Mouse (Mus musculus) liver, embryonic 16.5 days (tissue): ENCODE results near the gene Tap2. TPM values are rescaled to one million over a fixed set of nuclear protein-coding genes. Genes with fewer than 3 reads are reported as not detected.

Source experiments
- ATAC-seq: fragments of 200-750 bp; cut with Nextera tagmentation; 2 replicates; pipeline ENCODE4 v1.8.0; 2017; ENCODE audit warnings: low read depth, mild to moderate bottlenecking, moderate number of reproducible peaks, moderate library complexity
- H3K27ac ChIP-seq: fragments of 300-500 bp; sonication (generic); 2 replicates; pipeline ENCODE4 v1.5.1; 2014; ENCODE audit warnings: mild to moderate bottlenecking, low read length
- H3K27me3 ChIP-seq: fragments of 300-500 bp; sonication (generic); 2 replicates; pipeline ENCODE4 v1.6.1; 2014; ENCODE audit warnings: low read depth, low read length, mixed read lengths; ENCODE audit not compliant: control insufficient read depth, insufficient read depth
- H3K36me3 ChIP-seq: fragments of 300-500 bp; sonication (generic); 2 replicates; pipeline ENCODE4 v1.6.1; 2014; ENCODE audit warnings: mild to moderate bottlenecking; ENCODE audit not compliant: control insufficient read depth, insufficient read depth
- H3K4me1 ChIP-seq: fragments of 300-500 bp; sonication (generic); 2 replicates; pipeline ENCODE4 v1.6.1; 2014; ENCODE audit warnings: low read depth, low read length, mixed read lengths; ENCODE audit not compliant: control insufficient read depth
- H3K4me2 ChIP-seq: fragments of 300-500 bp; sonication (generic); 2 replicates; pipeline ENCODE4 v1.6.1; 2014; ENCODE audit warnings: low read depth, low read length, mixed read lengths
- H3K4me3 ChIP-seq: fragments of 300-500 bp; sonication (generic); 2 replicates; pipeline ENCODE4 v1.5.1; 2014; ENCODE audit warnings: low read depth, mild to moderate bottlenecking, low read length
- H3K9ac ChIP-seq: fragments of 300-500 bp; sonication (generic); 2 replicates; pipeline ENCODE4 v1.6.1; 2014; ENCODE audit warnings: low read depth, low read length
- H3K9me3 ChIP-seq: fragments of 300-500 bp; sonication (generic); replicated peaks from 2 replicates; pipeline ENCODE4 v1.6.1; 2016; ENCODE audit warnings: low read length; ENCODE audit not compliant: control insufficient read depth
- WGBS: fragments of 180-500 bp; shearing (Covaris S2); extraction: QIAGEN DNeasy Blood & Tissue Kit; methylation state at CpG from one replicate; pipeline ENCODE4 v1.1.7; 2014; ENCODE audit not compliant: insufficient replicate concordance; 5-methylcytosine and 5-hydroxymethylcytosine counted together
- polyA plus RNA-seq: library from polyadenylated mRNA; unstranded; fragments of >200 nt; fragmentation: Nextera tagmentation; extraction: Ambion mirVana; gene quantifications from 2 replicates; pipeline ENCODE4 v1.2.1, GENCODE M21; 2015

Gene Tap2
- polyA plus RNA-seq, 1 experiment from 2014 or later: 6.7 TPM

DNA sequence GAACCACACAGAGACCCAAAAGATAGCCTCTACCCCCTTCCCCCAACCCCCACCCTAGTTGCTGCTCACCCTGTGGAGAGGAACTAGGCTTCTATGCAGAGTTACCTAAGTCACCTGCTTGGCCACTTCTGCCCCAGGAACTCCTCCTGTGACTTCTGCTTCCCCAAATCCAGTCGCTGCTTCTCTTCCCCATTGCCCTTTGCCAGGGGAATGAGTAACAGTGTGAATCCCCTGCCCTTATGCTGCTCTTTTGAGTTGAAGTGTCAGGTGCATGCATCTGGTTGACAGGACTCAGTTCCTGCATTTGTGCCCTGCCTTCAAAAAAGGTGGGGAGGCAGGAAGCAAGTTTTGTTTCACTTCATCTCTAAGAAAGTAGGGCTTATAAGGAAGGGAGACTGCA lies 29.3 kb upstream of the Tap2 start:
- 18% methylated on average over 1 of the region's 1 CpGs for WGBS
- Histone ChIP-seq H3K36me3 (no peaks in the 10 kb centered on the region), H3K9ac (no peak overlapping the region), H3K4me3 (no peak overlapping the region), H3K9me3 (no peaks in the 10 kb centered on the region; the same call in 1 of the 2 replicates), H3K27ac (no peak overlapping the region), H3K4me2 (no peak overlapping the region), H3K4me1 (no peaks in the 10 kb centered on the region; the same call in 1 of the 2 replicates), H3K27me3 (no peaks in the 10 kb centered on the region)
- no peak for ATAC-seq

DNA sequence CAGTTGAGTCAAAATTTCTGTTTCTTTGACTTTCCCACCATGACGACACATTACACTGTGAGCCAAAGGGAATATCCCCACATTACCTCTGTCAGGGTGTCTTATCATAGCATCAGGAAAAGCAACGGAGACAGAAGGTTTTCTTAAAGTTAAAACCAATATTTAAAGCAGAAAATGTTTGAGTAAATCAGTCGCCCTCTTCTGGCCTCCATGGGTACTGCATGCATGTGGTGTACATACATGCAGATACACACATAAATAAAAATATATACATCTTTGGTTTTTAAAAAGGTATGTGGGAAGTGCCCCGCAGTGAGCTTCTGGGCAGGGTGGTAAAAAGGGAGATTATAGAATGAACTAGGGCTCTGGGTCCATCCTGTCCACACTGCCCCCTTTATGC lies 26.1 kb upstream of the Tap2 start:
- 56% methylated on average over 4 of the region's 4 CpGs for WGBS
- Histone ChIP-seq H3K4me1 (no peaks in the 10 kb centered on the region), H3K4me2 (no peak overlapping the region), H3K9me3 (no peaks in the 10 kb centered on the region; the same call in 1 of the 2 replicates), H3K9ac (no peak overlapping the region), H3K4me3 (no peak overlapping the region), H3K27me3 (no peaks in the 10 kb centered on the region), H3K36me3 (no peaks in the 10 kb centered on the region), H3K27ac (no peak overlapping the region)
- ATAC-seq: no peak

DNA sequence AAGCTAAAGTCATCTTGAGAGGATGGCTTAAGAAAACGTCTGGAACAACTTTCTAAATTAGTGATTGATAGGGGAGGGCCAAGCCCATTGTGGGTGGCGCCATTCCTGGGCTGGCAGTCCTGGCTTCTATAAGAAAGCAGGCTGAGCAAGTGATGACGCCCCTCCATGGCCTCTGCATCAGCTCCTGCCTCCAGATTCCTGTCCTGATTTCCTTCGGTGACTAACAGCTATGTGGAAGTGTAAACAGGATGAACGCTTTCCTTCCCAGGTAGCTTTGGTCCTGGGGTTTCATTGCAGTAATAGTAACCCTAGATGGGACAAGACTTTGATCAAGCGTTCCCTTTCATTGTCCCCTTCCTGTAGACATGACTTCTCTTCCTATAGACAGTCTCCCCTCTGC lies 24.3 kb upstream of the Tap2 start:
- ATAC-seq: no peak
- Histone ChIP-seq H3K9me3 (no peaks in the 10 kb centered on the region; the same call in 1 of the 2 replicates), H3K4me3 (no peak overlapping the region), H3K4me1 (no peaks in the 10 kb centered on the region), H3K9ac (no peak overlapping the region), H3K36me3 (no peaks in the 10 kb centered on the region), H3K27me3 (no peaks in the 10 kb centered on the region), H3K27ac (no peak overlapping the region), H3K4me2 (no peak overlapping the region)
- WGBS: 55% methylated on average over 6 of the region's 6 CpGs

DNA sequence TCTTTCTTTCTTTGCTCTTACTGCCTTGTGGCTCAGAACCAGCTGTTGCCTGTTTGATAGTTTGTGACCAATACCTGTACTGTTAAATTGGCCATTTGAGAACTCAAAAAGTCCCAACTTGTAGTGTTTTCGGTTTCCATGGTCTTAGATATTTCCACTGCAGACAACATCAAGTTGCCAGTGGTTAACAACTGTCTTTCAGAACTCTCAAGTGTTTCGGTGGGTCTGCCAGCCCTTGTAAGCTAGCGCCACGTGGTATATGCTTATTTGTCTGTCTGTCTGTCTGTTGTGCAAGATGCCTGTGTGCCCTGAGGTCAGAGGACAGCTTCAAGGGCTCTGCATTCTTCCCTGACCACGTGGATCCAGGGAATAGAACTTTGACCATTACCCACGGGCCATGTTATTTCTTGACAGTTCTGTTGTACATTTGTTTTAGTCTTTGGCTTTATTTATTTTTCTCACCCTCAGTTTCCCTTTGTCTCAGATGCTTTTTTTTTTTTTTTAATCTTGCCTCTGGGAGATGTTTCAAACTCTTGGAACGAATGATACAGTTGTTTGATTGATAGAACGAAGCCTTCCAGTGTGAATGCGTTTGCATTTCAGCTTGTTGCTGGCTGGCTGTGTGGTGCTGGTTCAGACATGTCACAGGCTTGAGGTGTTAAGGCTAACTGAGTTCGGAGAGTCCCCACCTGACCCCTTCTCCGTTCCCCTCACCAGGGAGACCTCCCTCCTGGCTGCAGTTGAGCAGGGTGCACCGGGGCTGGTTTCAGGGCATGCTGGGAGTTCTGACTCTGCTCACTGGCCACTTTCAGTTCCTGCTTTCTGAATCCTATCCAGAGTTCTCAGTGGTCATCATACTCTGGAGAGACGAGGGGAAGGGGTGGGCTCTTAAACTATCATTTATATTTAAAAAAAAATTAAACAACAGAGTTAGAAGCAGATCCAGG lies 23.1 kb upstream of the Tap2 start:
- H3K27ac ChIP-seq: no peak overlapping the region
- H3K4me2 ChIP-seq: no peak overlapping the region
- no peaks in the 10 kb centered on the region for H3K36me3 ChIP-seq
- no peaks in the 10 kb centered on the region for H3K27me3 ChIP-seq
- H3K9me3 ChIP-seq: no peaks in the 10 kb centered on the region; the same call in 1 of the 2 replicates
- WGBS: 47% methylated on average over 13 of the region's 13 CpGs
- H3K4me1 ChIP-seq: no peaks in the 10 kb centered on the region
- no peak overlapping the region for H3K9ac ChIP-seq
- no peak overlapping the region for H3K4me3 ChIP-seq
- ATAC-seq: peak; percentile 63

DNA sequence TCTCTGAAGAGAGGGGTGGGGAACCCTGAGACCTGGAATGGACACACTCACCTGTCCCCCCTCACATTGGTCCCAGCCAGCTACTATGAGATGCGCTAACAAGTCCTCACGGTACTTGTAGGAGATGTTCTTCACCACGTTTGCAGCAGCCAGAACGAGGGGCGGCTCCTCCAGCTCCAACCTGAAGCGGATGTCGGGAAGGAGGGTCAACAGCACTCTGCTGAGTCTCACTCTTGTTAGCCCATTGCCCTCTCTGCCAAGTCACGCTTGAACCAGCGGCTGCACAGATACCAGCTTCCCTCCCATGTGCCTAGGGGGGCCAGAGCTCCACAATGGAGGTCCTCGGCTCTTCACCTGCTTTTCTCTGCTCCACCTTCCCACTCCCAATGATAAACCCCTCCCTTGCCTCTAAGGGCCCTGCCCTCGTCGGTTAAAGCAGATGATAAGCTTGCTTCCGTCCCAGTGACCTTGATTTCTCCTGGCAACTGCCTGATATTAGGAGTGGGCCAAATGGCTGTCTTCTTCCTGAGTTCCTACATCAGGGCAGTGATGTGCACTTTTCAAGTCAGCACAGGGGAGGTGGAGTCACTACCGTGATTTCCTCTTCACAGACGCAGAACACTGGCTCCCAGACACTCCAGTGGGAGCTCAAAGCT lies 19.6 kb upstream of the Tap2 start:
- no peak for ATAC-seq
- no peak overlapping the region for H3K4me3 ChIP-seq
- no peaks in the 10 kb centered on the region for H3K36me3 ChIP-seq
- H3K27me3 ChIP-seq: peaks cover 8% of the 10 kb centered on the region
- H3K9me3 ChIP-seq: no peaks in the 10 kb centered on the region
- 53% methylated on average over 15 of the region's 15 CpGs for WGBS
- no peak overlapping the region for H3K27ac ChIP-seq
- no peak overlapping the region for H3K9ac ChIP-seq
- H3K4me2 ChIP-seq: no peak overlapping the region
- H3K4me1 ChIP-seq: peaks cover 16% of the 10 kb centered on the region

- no peak overlapping the region for H3K27ac ChIP-seq
- peaks cover 8% of the 10 kb centered on the region for H3K27me3 ChIP-seq
- H3K9ac ChIP-seq: no peak overlapping the region
- no peak for ATAC-seq
- no peaks in the 10 kb centered on the region for H3K9me3 ChIP-seq
- no peak overlapping the region for H3K4me3 ChIP-seq
- H3K4me1 ChIP-seq: peaks cover 16% of the 10 kb centered on the region
- H3K36me3 ChIP-seq: no peaks in the 10 kb centered on the region
- WGBS: 70% methylated on average over 9 of the region's 9 CpGs
- H3K4me2 ChIP-seq: no peak overlapping the region
Measured at GRCm38 (mm10) chr17:34185526-34185925, 17.8 kb upstream of the Tap2 start.

GRCm38 (mm10) chr17:34186885-34187260 lies 16.5 kb upstream of the Tap2 start:
- Histone ChIP-seq H3K36me3 (no peaks in the 10 kb centered on the region), H3K4me3 (peak overlapping the region; percentile 70), H3K4me1 (peaks cover 16% of the 10 kb centered on the region), H3K27me3 (peaks cover 8% of the 10 kb centered on the region), H3K27ac (no peak overlapping the region), H3K9me3 (no peaks in the 10 kb centered on the region), H3K4me2 (peak overlapping the region; percentile 95), H3K9ac (peak overlapping the region; percentile 47)
- peak; percentile 30; the same call in 1 of the 2 replicates for ATAC-seq
- WGBS: 2% methylated on average over 14 of the region's 14 CpGs

GRCm38 (mm10) chr17:34187261-34187916 lies 15.9 kb upstream of the Tap2 start, which contains the start of the genes Tap1 and Psmb9:
Tap1 (plus strand) TSS chr17:34187553.
Psmb9 (minus strand) TSS chr17:34187764.
- Histone ChIP-seq H3K27ac (peak within 1 kb of the TSS; percentile 39), H3K4me3 (peak within 1 kb of the TSS; percentile 70), H3K36me3 (no peaks in the 10 kb centered on the region), H3K4me1 (peaks cover 16% of the 10 kb centered on the region), H3K4me2 (peak within 1 kb of the TSS; percentile 95), H3K9ac (peak within 1 kb of the TSS; percentile 68), H3K27me3 (peaks cover 8% of the 10 kb centered on the region), H3K9me3 (no peaks in the 10 kb centered on the region)
- WGBS: 0% methylated on average over 46 of the region's 46 CpGs
- peak; percentile 92 for ATAC-seq
